Mouse (Mus musculus): ENCODE data around the gene Asrgl1. TPM values are rescaled to one million over a fixed set of nuclear protein-coding genes. Genes with fewer than 3 reads are reported as not detected.
A peak's percentile ranks its signal among the peaks of the same experiment; 100 is the strongest.
"Not testable (repeated sequence)": the region's sequence is repeated elsewhere in the genome, so short reads cannot be mapped to it uniquely, and the experiment has no call there.

The Asrgl1 gene
- polyA plus RNA-seq (2011; ENCODE audit: insufficient read length, low read depth, missing spikeins) = 2.8 and 3.3 TPM in 2 replicates

GRCm38 (mm10) chr19:9135512-9136331, at the start of gene Asrgl1:
Gene Asrgl1 (minus strand): TSS chr19:9135636.
- TF ChIP-seq CTCF (IDR thresholded peaks at IDR 0.05; ENCODE audit: borderline replicate concordance, insufficient read depth, low read length) (no peak), POLR2A (IDR thresholded peaks at IDR 0.05; ENCODE audit: low read depth, low read length) (peak; percentile 89)
- Histone ChIP-seq H3K4me3 (ENCODE audit: insufficient read depth, low read length) (peak within 1 kb of the TSS; percentile 77), H3K4me1 (ENCODE audit: control insufficient read depth, insufficient read depth, low read length) (no peaks in the 10 kb centered on the region), H3K27ac (ENCODE audit: insufficient read depth, low read length) (no peak within 1 kb of the TSS)

DNA sequence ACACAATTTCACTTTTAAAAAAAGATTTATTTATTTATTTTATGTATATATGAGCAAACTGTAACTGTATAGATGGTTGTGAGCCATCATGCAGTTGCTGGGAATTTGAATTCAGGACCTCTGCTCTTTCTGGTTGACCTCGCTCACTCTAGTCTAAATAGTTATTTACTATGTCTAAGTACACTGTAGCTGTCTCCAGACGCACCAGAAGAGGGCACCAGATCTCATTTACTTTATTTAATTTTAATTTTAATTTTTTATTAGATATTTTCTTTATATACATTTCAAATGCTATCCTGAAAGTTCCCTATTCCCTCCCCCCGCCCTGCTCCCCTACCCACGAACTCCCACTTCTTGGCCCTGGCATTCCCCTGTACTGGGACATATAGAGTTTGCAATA, 10.8 kb upstream of the Asrgl1 start:
- no peak overlapping the region for H3K27ac ChIP-seq (ENCODE audit: insufficient read depth, low read length)
- TF ChIP-seq CTCF (IDR thresholded peaks at IDR 0.05; ENCODE audit: borderline replicate concordance, insufficient read depth, low read length) (no peak), POLR2A (IDR thresholded peaks at IDR 0.05; ENCODE audit: low read depth, low read length) (no peak)
- H3K4me3 ChIP-seq (ENCODE audit: insufficient read depth, low read length) = no peak overlapping the region
- H3K4me1 ChIP-seq (ENCODE audit: control insufficient read depth, insufficient read depth, low read length) = no peaks in the 10 kb centered on the region

- H3K27ac ChIP-seq (ENCODE audit: insufficient read depth, low read length) = no peak overlapping the region
- TF ChIP-seq CTCF (IDR thresholded peaks at IDR 0.05; ENCODE audit: borderline replicate concordance, insufficient read depth, low read length) (no peak), POLR2A (IDR thresholded peaks at IDR 0.05; ENCODE audit: low read depth, low read length) (no peak)
- no peak overlapping the region for H3K4me3 ChIP-seq (ENCODE audit: insufficient read depth, low read length)
- H3K4me1 ChIP-seq (ENCODE audit: control insufficient read depth, insufficient read depth, low read length) = no peaks in the 10 kb centered on the region
Observed at GRCm38 (mm10) chr19:9143639-9144125, 8.2 kb upstream of the Asrgl1 start.

DNA sequence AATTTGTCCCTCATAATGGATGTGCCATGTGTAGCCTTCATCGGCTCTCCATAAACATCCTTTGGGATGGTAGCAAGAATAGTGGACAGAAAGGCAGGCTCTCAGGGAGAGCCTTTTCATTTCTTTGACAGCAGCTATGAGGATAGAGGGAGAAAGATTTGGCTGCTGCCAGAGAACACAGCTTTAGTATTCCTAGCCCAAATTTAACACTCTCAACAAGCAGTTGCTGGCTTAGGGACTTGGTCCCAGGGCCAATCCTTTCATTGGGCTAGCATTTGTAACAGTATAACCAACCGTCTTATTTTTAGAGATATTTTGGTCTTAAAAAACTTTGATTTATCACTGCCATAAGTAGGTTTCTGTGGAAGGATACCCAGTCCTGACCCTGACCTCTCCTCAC, 7.8 kb upstream of the Asrgl1 start:
- no peak for TF ChIP-seq CTCF (IDR thresholded peaks at IDR 0.05; ENCODE audit: borderline replicate concordance, insufficient read depth, low read length)
- no peak for TF ChIP-seq POLR2A (IDR thresholded peaks at IDR 0.05; ENCODE audit: low read depth, low read length)
- no peak overlapping the region for H3K4me3 ChIP-seq (ENCODE audit: insufficient read depth, low read length)
- H3K27ac ChIP-seq (ENCODE audit: insufficient read depth, low read length) = no peak overlapping the region
- H3K4me1 ChIP-seq (ENCODE audit: control insufficient read depth, insufficient read depth, low read length) = no peaks in the 10 kb centered on the region

- H3K4me3 ChIP-seq (ENCODE audit: insufficient read depth, low read length); H3K27ac ChIP-seq (ENCODE audit: insufficient read depth, low read length); H3K4me1 ChIP-seq (ENCODE audit: control insufficient read depth, insufficient read depth, low read length): not testable (repeated sequence)
Observed at GRCm38 (mm10) chr19:9140361-9140760, 4.9 kb upstream of the Asrgl1 start.

DNA sequence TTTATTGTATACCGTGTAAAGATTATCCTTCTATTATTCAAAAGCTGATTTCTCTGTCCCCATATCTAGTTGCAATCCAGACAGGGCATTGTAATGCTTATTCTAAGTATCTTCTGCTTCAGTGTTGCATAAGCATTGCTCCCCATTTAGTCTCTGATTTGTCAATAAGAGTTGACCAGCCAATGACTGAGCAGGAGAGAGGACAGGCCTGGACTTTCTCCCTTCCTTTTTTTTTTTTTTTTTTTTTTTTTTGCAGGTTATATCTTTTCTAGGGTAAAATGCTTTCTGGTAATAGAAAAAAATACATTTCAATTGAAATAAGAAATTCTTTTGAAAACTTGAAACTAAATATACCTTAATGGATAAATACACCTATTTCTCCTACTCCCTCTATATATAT, 1.7 kb upstream of the Asrgl1 start:
- Histone ChIP-seq H3K27ac (ENCODE audit: insufficient read depth, low read length) (no peak overlapping the region), H3K4me1 (ENCODE audit: control insufficient read depth, insufficient read depth, low read length) (no peaks in the 10 kb centered on the region), H3K4me3 (ENCODE audit: insufficient read depth, low read length) (no peak overlapping the region)
- TF ChIP-seq CTCF (IDR thresholded peaks at IDR 0.05; ENCODE audit: borderline replicate concordance, insufficient read depth, low read length) (no peak), POLR2A (IDR thresholded peaks at IDR 0.05; ENCODE audit: low read depth, low read length) (no peak)

DNA sequence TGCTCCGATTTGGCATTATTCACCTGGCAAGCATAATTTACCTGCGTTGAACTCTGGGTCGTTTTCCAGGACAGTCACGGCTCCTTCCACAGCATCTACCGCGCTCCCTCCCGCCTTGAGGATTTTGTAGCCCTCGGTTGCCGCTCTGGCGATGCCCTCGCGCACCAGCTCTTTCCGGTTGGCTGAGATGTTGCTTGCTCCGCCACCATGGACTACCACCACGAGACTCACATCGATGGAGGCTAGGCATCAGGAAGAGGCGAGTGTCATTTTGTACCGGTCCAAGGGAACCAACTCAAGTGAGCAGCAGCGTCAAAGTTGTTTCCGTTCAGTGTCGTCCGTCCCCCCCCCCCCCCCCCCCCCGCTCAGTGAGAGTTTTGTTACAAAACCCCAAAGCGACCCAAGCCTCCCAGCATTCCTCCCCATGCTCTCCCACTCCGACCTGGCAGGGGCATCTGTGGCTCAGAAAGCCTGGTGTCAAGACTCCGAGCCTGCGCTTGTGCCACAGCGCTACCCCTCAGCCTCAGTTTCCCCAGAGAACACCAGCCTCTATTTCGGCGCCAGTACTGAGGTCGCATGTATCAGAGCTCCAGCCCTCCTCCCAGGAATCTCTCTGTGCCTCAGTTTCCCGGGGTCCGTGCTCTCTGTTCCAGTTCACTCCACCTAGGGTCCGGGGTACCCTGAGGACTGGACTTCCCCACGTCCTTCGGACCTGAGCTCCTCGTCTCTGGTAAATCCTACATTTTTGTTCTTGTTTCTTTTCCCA, 507 bp downstream of the Asrgl1 start:
- TF ChIP-seq POLR2A (IDR thresholded peaks at IDR 0.05; ENCODE audit: low read depth, low read length) = no peak
- TF ChIP-seq CTCF (IDR thresholded peaks at IDR 0.05; ENCODE audit: borderline replicate concordance, insufficient read depth, low read length) = no peak
- Histone ChIP-seq H3K4me1 (ENCODE audit: control insufficient read depth, insufficient read depth, low read length) (no peaks in the 10 kb centered on the region), H3K4me3 (ENCODE audit: insufficient read depth, low read length) (peak overlapping the region; percentile 77), H3K27ac (ENCODE audit: insufficient read depth, low read length) (no peak overlapping the region)

DNA sequence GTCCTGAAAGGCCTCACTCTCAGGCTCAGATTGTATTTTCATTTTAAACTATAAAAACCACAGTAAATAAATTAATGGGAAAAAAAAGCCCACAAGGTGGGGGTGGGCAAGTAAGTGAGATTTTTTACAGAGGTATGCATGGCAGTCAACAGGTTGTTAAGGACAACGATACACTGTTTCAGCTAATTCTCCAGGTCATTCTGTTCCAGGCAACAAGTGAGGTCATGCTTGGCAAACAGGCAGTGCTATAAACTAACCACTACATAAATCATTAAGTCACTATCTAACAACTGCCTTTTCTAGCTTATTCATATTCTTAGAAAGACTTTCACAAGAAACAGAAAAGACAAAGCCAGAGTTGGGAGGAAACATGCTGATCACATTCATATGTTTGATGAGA, 5.4 kb downstream of the Asrgl1 start:
- H3K4me1 ChIP-seq (ENCODE audit: control insufficient read depth, insufficient read depth, low read length) = no peaks in the 10 kb centered on the region
- H3K27ac ChIP-seq (ENCODE audit: insufficient read depth, low read length) = no peak overlapping the region
- TF ChIP-seq CTCF (IDR thresholded peaks at IDR 0.05; ENCODE audit: borderline replicate concordance, insufficient read depth, low read length) (no peak), POLR2A (IDR thresholded peaks at IDR 0.05; ENCODE audit: low read depth, low read length) (no peak)
- no peak overlapping the region for H3K4me3 ChIP-seq (ENCODE audit: insufficient read depth, low read length)

DNA sequence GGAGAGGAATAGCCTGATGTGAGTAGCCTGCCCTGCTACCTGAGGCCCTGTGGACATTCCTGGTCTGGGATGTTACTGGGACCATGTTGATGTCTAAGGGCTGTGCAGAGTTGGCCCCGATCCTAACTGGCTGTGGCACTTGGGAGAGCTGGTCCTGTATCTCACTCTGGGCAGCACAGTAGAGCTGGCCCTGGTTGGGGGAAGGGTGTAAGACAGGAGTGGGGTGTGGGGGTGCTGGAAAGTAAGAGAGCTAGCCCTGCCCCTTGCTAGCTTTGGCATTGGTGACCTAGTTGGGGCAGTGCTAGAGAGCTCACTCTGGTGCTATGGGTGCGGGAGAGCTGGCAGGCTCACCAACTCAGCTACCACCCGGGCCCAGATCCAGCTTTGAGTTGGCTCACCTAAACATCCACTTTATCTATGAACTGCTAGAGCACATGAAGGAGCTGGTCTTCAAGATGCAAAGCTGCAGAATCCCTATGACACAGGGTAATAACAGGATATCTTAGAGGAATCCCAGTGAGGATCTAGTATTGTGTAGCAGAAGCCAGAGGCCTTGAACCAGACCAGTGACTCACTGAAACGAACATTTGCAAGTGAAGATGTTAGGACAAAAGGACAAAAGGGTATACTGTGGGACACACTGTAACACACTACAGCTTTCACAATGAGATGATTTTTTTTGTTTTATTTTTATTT, 6.8 kb downstream of the Asrgl1 start:
- Histone ChIP-seq H3K4me1 (ENCODE audit: control insufficient read depth, insufficient read depth, low read length) (no peaks in the 10 kb centered on the region), H3K27ac (ENCODE audit: insufficient read depth, low read length) (no peak overlapping the region), H3K4me3 (ENCODE audit: insufficient read depth, low read length) (no peak overlapping the region)
- no peak for TF ChIP-seq CTCF (IDR thresholded peaks at IDR 0.05; ENCODE audit: borderline replicate concordance, insufficient read depth, low read length)
- TF ChIP-seq POLR2A (IDR thresholded peaks at IDR 0.05; ENCODE audit: low read depth, low read length) = no peak

DNA sequence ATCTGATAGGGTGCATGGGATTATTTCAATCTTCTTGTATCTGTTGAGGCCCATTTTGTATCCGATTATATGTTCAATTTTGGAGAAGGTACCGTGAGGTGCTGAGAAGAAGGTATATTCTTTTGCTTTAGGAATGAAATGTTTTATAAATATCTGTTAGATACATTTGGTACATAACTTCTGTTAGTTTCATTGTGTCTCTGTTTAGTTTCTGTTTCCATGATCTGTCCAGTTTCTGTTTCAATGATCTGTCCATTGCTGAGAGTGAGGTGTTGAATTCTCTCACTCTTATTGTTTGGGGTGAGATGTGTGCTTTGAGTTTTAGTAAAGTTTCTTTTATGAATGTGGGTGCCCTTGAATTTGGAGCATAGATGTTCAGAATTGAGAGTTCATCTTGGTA, 11.4 kb downstream of the Asrgl1 start:
- H3K4me3 ChIP-seq (ENCODE audit: insufficient read depth, low read length); H3K4me1 ChIP-seq (ENCODE audit: control insufficient read depth, insufficient read depth, low read length); H3K27ac ChIP-seq (ENCODE audit: insufficient read depth, low read length): not testable (repeated sequence)
